Mouse (Mus musculus): Measurements from ENCODE around the gene Man2a1.

- TF ChIP-seq CTCF (IDR thresholded peaks at IDR 0.05; ENCODE audit: control insufficient read depth, insufficient read depth, insufficient replicate concordance, low read depth, low read length) (no peak), POLR2A (IDR thresholded peaks at IDR 0.05; ENCODE audit: control insufficient read depth, low read depth, low read length) (no peak)
Measured at GRCm38 (mm10) chr17:64703649-64704230, 103.2 kb downstream of the Man2a1 start.

Data from testis, adult 2 months (tissue).